Mouse (Mus musculus) megakaryocyte, adult 5-6 weeks (primary cell): ENCODE measurements around the gene Thrb. TPM values are rescaled to one million over a fixed set of nuclear protein-coding genes. Genes with fewer than 3 reads are reported as not detected.

Source experiments
- ATAC-seq: 2 replicates; pipeline ENCODE4 v1.8.0; 2016; ENCODE audit warnings: mild to moderate bottlenecking, inconsistent platforms; ENCODE audit not compliant: poor library complexity, severe bottlenecking
- total RNA-seq, 2 experiments: library from RNA; stranded (forward) in 1 of 2; stranded (reverse) in 1 of 2; fragments of 153-499, 151-499 nt in 1 of 2; fragments of 221-1000, 200-1000 nt in 1 of 2; gene quantifications; 2 replicates each; pipeline versions ENCODE4 v1.2.3 to v1.2.4; 2015 to 2017

The Thrb gene
- total RNA-seq, 2 experiments from 2014 or later = 0.02 TPM; not detected in 1

GRCm38 (mm10) chr14:17700228-17700627, 40.2 kb downstream of the Thrb start:
- ATAC-seq = no peak

- ATAC-seq = no peak
Observed at GRCm38 (mm10) chr14:17713297-17713904, 53.3 kb downstream of the Thrb start.

- no peak for ATAC-seq
Observed at GRCm38 (mm10) chr14:17719494-17719893, 59.4 kb downstream of the Thrb start.

- ATAC-seq = no peak
Observed at GRCm38 (mm10) chr14:17722824-17723445, 62.9 kb downstream of the Thrb start.

- no peak for ATAC-seq
Observed at GRCm38 (mm10) chr14:17724577-17724976, 64.5 kb downstream of the Thrb start.

- ATAC-seq = no peak
Observed at GRCm38 (mm10) chr14:17726906-17727305, 66.8 kb downstream of the Thrb start.

- ATAC-seq = no peak
Observed at GRCm38 (mm10) chr14:17727878-17728277, 67.8 kb downstream of the Thrb start.

GRCm38 (mm10) chr14:17728889-17729288, 68.8 kb downstream of the Thrb start:
- ATAC-seq = no peak

- ATAC-seq = no peak
Observed at GRCm38 (mm10) chr14:17731020-17731419, 71.0 kb downstream of the Thrb start.

GRCm38 (mm10) chr14:17733077-17733778, 73.2 kb downstream of the Thrb start:
- no peak for ATAC-seq

- ATAC-seq = no peak
Observed at GRCm38 (mm10) chr14:17733779-17734137, 73.7 kb downstream of the Thrb start.

- ATAC-seq = no peak
Observed at GRCm38 (mm10) chr14:17735440-17735839, 75.4 kb downstream of the Thrb start.

GRCm38 (mm10) chr14:17740903-17741302, 80.8 kb downstream of the Thrb start:
- ATAC-seq = no peak

- no peak for ATAC-seq
Observed at GRCm38 (mm10) chr14:17742264-17742663, 82.2 kb downstream of the Thrb start.

- no peak for ATAC-seq
Observed at GRCm38 (mm10) chr14:17742902-17743712, 83.0 kb downstream of the Thrb start.

GRCm38 (mm10) chr14:17743713-17744158, 83.7 kb downstream of the Thrb start:
- no peak for ATAC-seq

- ATAC-seq = no peak
Observed at GRCm38 (mm10) chr14:17747922-17748321, 87.9 kb downstream of the Thrb start.

- no peak for ATAC-seq
Observed at GRCm38 (mm10) chr14:17748945-17749344, 88.9 kb downstream of the Thrb start.

GRCm38 (mm10) chr14:17751911-17752310, 91.8 kb downstream of the Thrb start:
- ATAC-seq = no peak

- no peak for ATAC-seq
Observed at GRCm38 (mm10) chr14:17753429-17753828, 93.4 kb downstream of the Thrb start.

- ATAC-seq = no peak
Observed at GRCm38 (mm10) chr14:17756732-17757131, 96.7 kb downstream of the Thrb start.
